ENCODE assay signal across 8 mouse cellular contexts in genomic region chr8:78741965-78742364, GRCm38 (mm10).
DNase-seq lines count a peak whose midpoint lies in the region; ATAC-seq and TF ChIP-seq lines count a peak whose summit lies in the region.

No protein-coding gene starts in this region.

- no peak overlapping the region for H3K4me2 ChIP-seq in heart, embryonic 12.5 days
- H3K4me2 ChIP-seq in limb, embryonic 14.5 days (replicated peaks; ENCODE audit: low read depth, low read length, severe bottlenecking), result 0 out of 2 replicates have a peak overlapping the region, but pooled peaks have one; percentile 13

- no peak for TF ChIP-seq CTCF in cerebellum, adult 2 months (IDR thresholded peaks at IDR 0.05; ENCODE audit: borderline replicate concordance, insufficient read depth, low read depth, low read length)

- H3K36me3 ChIP-seq in heart, embryonic 12.5 days, result no peaks in the 10 kb centered on the region
- H3K36me3 ChIP-seq in forebrain, embryonic 10.5 days (replicated peaks), result no peaks in the 10 kb centered on the region
- H3K36me3 ChIP-seq in limb, embryonic 14.5 days (ENCODE audit: control insufficient read depth, insufficient read depth, low read length), result no peaks in the 10 kb centered on the region

- H3K9ac ChIP-seq in heart, embryonic 12.5 days, result no peak overlapping the region
- H3K9ac ChIP-seq in limb, embryonic 14.5 days (ENCODE audit: low read depth, low read length, severe bottlenecking), result no peak overlapping the region

- no peak for DNase-seq in heart, postnatal 36 days
- DNase-seq in A20 (ENCODE audit: low read depth, low spot score), result peak; percentile 22
- DNase-seq in forebrain, embryonic 10.5 days (ENCODE audit: extremely low spot score, low spot score), result no peak
- peak; percentile 93 for DNase-seq in limb, embryonic 14.5 days (ENCODE audit: low spot score)
- no peak for DNase-seq in cerebellum, adult 2 months
- no peak for DNase-seq in frontal cortex, postnatal 14 days (ENCODE audit: low spot score in 2 of 2)

- intact Hi-C loops in heart, postnatal 36 days (cut with DNase I), result loop anchor here (1.0 to 10.0 kb wide), 10 partner anchors 21 to 680 kb away; partner anchors contain the start of genes Lsm6, Rbmxl1 and Slc10a7

- no peak overlapping the region for H3K4me3 ChIP-seq in heart, embryonic 12.5 days
- no peak overlapping the region for H3K4me3 ChIP-seq in forebrain, embryonic 10.5 days
- no peak overlapping the region for H3K4me3 ChIP-seq in limb, embryonic 14.5 days (replicated peaks; ENCODE audit: low read length)
- no peak overlapping the region for H3K4me3 ChIP-seq in cerebellum, adult 2 months (replicated peaks; ENCODE audit: insufficient read depth, low read depth, low read length)

- H3K9me3 ChIP-seq in heart, embryonic 12.5 days (replicated peaks), result no peaks in the 10 kb centered on the region
- H3K9me3 ChIP-seq in forebrain, embryonic 10.5 days, result no peaks in the 10 kb centered on the region
- no peaks in the 10 kb centered on the region for H3K9me3 ChIP-seq in limb, embryonic 14.5 days (ENCODE audit: control insufficient read depth, low read length)

- H3K4me1 ChIP-seq in heart, embryonic 12.5 days (replicated peaks), result peaks cover 40% of the 10 kb centered on the region
- peaks cover 22% of the 10 kb centered on the region for H3K4me1 ChIP-seq in forebrain, embryonic 10.5 days
- peaks cover 32% of the 10 kb centered on the region for H3K4me1 ChIP-seq in limb, embryonic 14.5 days (ENCODE audit: control insufficient read depth, insufficient read depth, low read length)
- H3K4me1 ChIP-seq in cerebellum, adult 2 months (ENCODE audit: control insufficient read depth, insufficient read depth, low read length), result no peaks in the 10 kb centered on the region

- peak; percentile 16; the same call in 1 of the 2 replicates for ATAC-seq in heart, embryonic 12.5 days (ENCODE audit: insufficient number of reproducible peaks, low FRiP score)
- peak; percentile 64 for ATAC-seq in limb, embryonic 14.5 days (ENCODE audit: low FRiP score, low read depth)
- ATAC-seq in erythroid progenitor cell, adult 5-6 weeks (replicated peaks; ENCODE audit: low FRiP score, poor library complexity, severe bottlenecking), result no peak

- WGBS in heart, embryonic 12.5 days, result 31% methylated on average over 3 of the region's 3 CpGs
- WGBS in forebrain, embryonic 10.5 days, result 42% methylated on average over 3 of the region's 3 CpGs
- WGBS in limb, embryonic 14.5 days, result 8% methylated on average over 3 of the region's 3 CpGs
- 24% methylated on average over 3 of the region's 3 CpGs for WGBS in cerebellum, adult 2 months

- H3K27me3 ChIP-seq in heart, embryonic 12.5 days (replicated peaks), result no peaks in the 10 kb centered on the region
- no peaks in the 10 kb centered on the region for H3K27me3 ChIP-seq in forebrain, embryonic 10.5 days (ENCODE audit: poor library complexity, severe bottlenecking)
- H3K27me3 ChIP-seq in limb, embryonic 14.5 days (ENCODE audit: control insufficient read depth, insufficient read depth, low read length), result no peaks in the 10 kb centered on the region
- no peaks in the 10 kb centered on the region for H3K27me3 ChIP-seq in cerebellum, adult 2 months (ENCODE audit: control insufficient read depth, insufficient read depth, low read length)

- peak overlapping the region; percentile 97 for H3K27ac ChIP-seq in heart, embryonic 12.5 days (ENCODE audit: poor library complexity, severe bottlenecking)
- 0 out of 2 replicates have a peak overlapping the region, but pooled peaks have one; percentile 40 for H3K27ac ChIP-seq in forebrain, embryonic 10.5 days
- peak overlapping the region; percentile 91 for H3K27ac ChIP-seq in limb, embryonic 14.5 days (replicated peaks; ENCODE audit: low read depth, low read length)
- H3K27ac ChIP-seq in cerebellum, adult 2 months (ENCODE audit: insufficient read depth, low read length), result no peak overlapping the region

- no peak for TF ChIP-seq POLR2A in limb, embryonic 14.5 days (IDR thresholded peaks at IDR 0.05; ENCODE audit: borderline replicate concordance, extremely low read depth, insufficient read depth, insufficient read length)
- TF ChIP-seq POLR2A in cerebellum, adult 2 months (IDR thresholded peaks at IDR 0.05; ENCODE audit: borderline replicate concordance, insufficient read depth, low read length), result no peak

Comparison
In these comparisons a context has a peak if more than half of its experiments do, and no peak if none do; other contexts are left out.
1. DNase-seq: peak in A20 (single experiment) and limb, embryonic 14.5 days (single experiment); none in heart, postnatal 36 days (0 of 2), forebrain, embryonic 10.5 days (single experiment), cerebellum, adult 2 months (0 of 2) and frontal cortex, postnatal 14 days (0 of 2).